Mouse (Mus musculus) C2C12 (cell line): ENCODE results near the gene R3hdm4. TPM values are rescaled to one million over a fixed set of nuclear protein-coding genes. Genes with fewer than 3 reads are reported as not detected.

Experiments used
- H3K27me3 ChIP-seq: one replicate; pipeline ENCODE4 v1.6.1; 2011; ENCODE audit not compliant: control insufficient read depth, insufficient read depth, insufficient read length
- H3K36me3 ChIP-seq: one replicate; pipeline ENCODE4 v1.6.1; 2011; ENCODE audit not compliant: control insufficient read depth, insufficient read depth
- H3K4me3 ChIP-seq: one replicate; pipeline ENCODE4 v1.5.1; 2011; ENCODE audit warnings: mild to moderate bottlenecking, control low read depth; ENCODE audit not compliant: poor library complexity, insufficient read depth, severe bottlenecking
- H3K79me2 ChIP-seq: one replicate; pipeline ENCODE4 v1.6.1; 2011; ENCODE audit not compliant: control insufficient read depth, insufficient read depth
- H3K79me3 ChIP-seq: one replicate; pipeline ENCODE4 v1.6.1; 2011; ENCODE audit warnings: low read depth, control low read depth
- H3ac ChIP-seq: one replicate; pipeline ENCODE3; 2011; ENCODE audit warnings: low read depth; ENCODE audit not compliant: control insufficient read depth, insufficient read length
- CEBPB ChIP-seq: IDR thresholded peaks from one replicate; pipeline ENCODE4 v1.6.1; 2011; ENCODE audit warnings: low read depth, mild to moderate bottlenecking, control low read depth, moderate library complexity
- CTCF ChIP-seq: IDR thresholded peaks from one replicate; pipeline ENCODE4 v1.5.1; 2011; ENCODE audit not compliant: control insufficient read depth, insufficient read depth, insufficient read length
- FOSL1 ChIP-seq: IDR thresholded peaks from one replicate; pipeline ENCODE4 v1.8.0; 2011; ENCODE audit warnings: mild to moderate bottlenecking, low read length; ENCODE audit not compliant: poor library complexity, insufficient read depth, severe bottlenecking
- MAX ChIP-seq: IDR thresholded peaks from one replicate; pipeline ENCODE4 v1.6.1; 2011; ENCODE audit warnings: mild to moderate bottlenecking, control low read depth
- MYOD1 ChIP-seq: IDR thresholded peaks from one replicate; pipeline ENCODE4 v1.6.1; 2011; ENCODE audit warnings: low read depth; ENCODE audit not compliant: control insufficient read depth, insufficient read length
- MYOG ChIP-seq: IDR thresholded peaks from one replicate; pipeline ENCODE4 v1.6.1; 2011; ENCODE audit not compliant: control insufficient read depth, insufficient read length; ENCODE audit errors: extremely low read depth
- USF1 ChIP-seq: IDR thresholded peaks from one replicate; pipeline ENCODE4 v1.6.1; 2011; ENCODE audit warnings: low read depth, mild to moderate bottlenecking, control low read depth, moderate library complexity
- polyA plus RNA-seq: library from polyadenylated mRNA; unstranded; fragments of >200 nt; fragmentation: generic; extraction: Trizol; gene quantifications from one replicate; pipeline ENCODE4 v1.2.1, GENCODE M21; 2012; ENCODE audit warnings: missing spikeins

Gene R3hdm4
- polyA plus RNA-seq, 1 experiment, result 46.7 TPM

- H3K36me3 ChIP-seq, result peaks cover 42% of the 10 kb centered on the region
- TF ChIP-seq CTCF (peak; percentile 21), FOSL1 (no peak)
- H3K4me3 ChIP-seq, result no peak overlapping the region
- peaks cover 18% of the 10 kb centered on the region for H3K79me2 ChIP-seq
- no peak overlapping the region for H3ac ChIP-seq
- no peaks in the 10 kb centered on the region for H3K27me3 ChIP-seq
- peaks cover 9% of the 10 kb centered on the region for H3K79me3 ChIP-seq
These were observed 55.2 kb downstream of the R3hdm4 start for GRCm38 (mm10) chr10:79865801-79866295.

GRCm38 (mm10) chr10:79865189-79865601, 55.8 kb downstream of the R3hdm4 start:
- Histone ChIP-seq H3K79me2 (peaks cover 25% of the 10 kb centered on the region), H3K36me3 (peaks cover 48% of the 10 kb centered on the region), H3K27me3 (no peaks in the 10 kb centered on the region), H3K4me3 (no peak overlapping the region), H3K79me3 (peaks cover 14% of the 10 kb centered on the region), H3ac (no peak overlapping the region)
- TF ChIP-seq FOSL1 (no peak), MAX (no peak), CEBPB (no peak), MYOD1 (no peak), CTCF (no peak), USF1 (no peak), MYOG (no peak)

GRCm38 (mm10) chr10:79864351-79865188, 56.4 kb downstream of the R3hdm4 start:
- peaks cover 20% of the 10 kb centered on the region for H3K79me3 ChIP-seq
- peaks cover 31% of the 10 kb centered on the region for H3K79me2 ChIP-seq
- peaks cover 54% of the 10 kb centered on the region for H3K36me3 ChIP-seq
- TF ChIP-seq FOSL1 (no peak), CTCF (no peak), CEBPB (no peak), MAX (no peak), MYOD1 (no peak), MYOG (no peak), USF1 (no peak)
- no peak overlapping the region for H3K4me3 ChIP-seq
- H3ac ChIP-seq, result no peak overlapping the region
- no peaks in the 10 kb centered on the region for H3K27me3 ChIP-seq

GRCm38 (mm10) chr10:79862925-79863324, 58.1 kb downstream of the R3hdm4 start:
- peaks cover 48% of the 10 kb centered on the region for H3K79me2 ChIP-seq
- peaks cover 71% of the 10 kb centered on the region for H3K36me3 ChIP-seq
- no peak overlapping the region for H3K4me3 ChIP-seq
- no peaks in the 10 kb centered on the region for H3K27me3 ChIP-seq
- H3ac ChIP-seq, result no peak overlapping the region
- peaks cover 36% of the 10 kb centered on the region for H3K79me3 ChIP-seq
- no peak for TF ChIP-seq FOSL1
- no peak for TF ChIP-seq CEBPB
- TF ChIP-seq MYOD1, result no peak
- no peak for TF ChIP-seq CTCF
- no peak for TF ChIP-seq USF1
- TF ChIP-seq MYOG, result no peak
- TF ChIP-seq MAX, result no peak

- Histone ChIP-seq H3K79me2 (peaks cover 55% of the 10 kb centered on the region), H3K4me3 (no peak overlapping the region), H3K27me3 (no peaks in the 10 kb centered on the region), H3ac (no peak overlapping the region), H3K36me3 (peaks cover 78% of the 10 kb centered on the region), H3K79me3 (peaks cover 43% of the 10 kb centered on the region)
- TF ChIP-seq MYOG, result no peak
These were observed 58.8 kb downstream of the R3hdm4 start for GRCm38 (mm10) chr10:79862049-79862788.
